Mouse (Mus musculus) kidney, adult 11 months (tissue): Measurements from ENCODE around the gene Hist2h3b.
"Not testable (repeated sequence)": the region's sequence is repeated elsewhere in the genome, so short reads cannot be mapped to it uniquely, and the experiment has no call there.

ENCODE experiments used
- DNase-seq: peaks from one replicate; pipeline ENCODE4 v3.0.0; 2022

Hist2h3b gene

GRCm38 (mm10) chr3:96268051-96268775 is at the start of gene Hist2h3b:
Gene Hist2h3b (plus strand): TSS chr3:96268654.
- DNase-seq: peak; percentile 80

GRCm38 (mm10) chr3:96219191-96219641 is 49.2 kb upstream of the Hist2h3b start:
- peak; percentile 37 for DNase-seq

GRCm38 (mm10) chr3:96219661-96220130 is 48.8 kb upstream of the Hist2h3b start, which contains the start of the genes Bola1 and Hist2h2ab:
Gene Bola1 (minus strand): TSS chr3:96219709.
Gene Hist2h2ab (plus strand): TSS chr3:96219865.
- DNase-seq: peak; percentile 83

- DNase-seq: not testable (repeated sequence)
Measured at GRCm38 (mm10) chr3:96220131-96220764, 48.2 kb upstream of the Hist2h3b start.

- peak; percentile 93 for DNase-seq
Measured at GRCm38 (mm10) chr3:96220765-96221639, 47.5 kb upstream of the Hist2h3b start, which contains the start of the genes Hist2h2ac and Hist2h2be. Gene Hist2h2ac (minus strand): TSS chr3:96220880. Gene Hist2h2be (plus strand): TSS chr3:96221119.

GRCm38 (mm10) chr3:96221640-96222038 is 46.8 kb upstream of the Hist2h3b start:
- DNase-seq: no peak

GRCm38 (mm10) chr3:96222774-96223173 is 45.7 kb upstream of the Hist2h3b start:
- DNase-seq: no peak

GRCm38 (mm10) chr3:96225421-96225820 is 43.0 kb upstream of the Hist2h3b start:
- DNase-seq: no peak

GRCm38 (mm10) chr3:96226695-96227648 is 41.5 kb upstream of the Hist2h3b start:
- DNase-seq: no peak

- no peak for DNase-seq
Measured at GRCm38 (mm10) chr3:96228828-96229227, 39.6 kb upstream of the Hist2h3b start.

- DNase-seq: no peak
Measured at GRCm38 (mm10) chr3:96230404-96230803, 38.0 kb upstream of the Hist2h3b start.

- DNase-seq: no peak
Measured at GRCm38 (mm10) chr3:96230910-96231757, 37.3 kb upstream of the Hist2h3b start.

GRCm38 (mm10) chr3:96231758-96232120 is 36.7 kb upstream of the Hist2h3b start:
- no peak for DNase-seq

- no peak for DNase-seq
Measured at GRCm38 (mm10) chr3:96234914-96235313, 33.5 kb upstream of the Hist2h3b start.

- no peak for DNase-seq
Measured at GRCm38 (mm10) chr3:96235836-96236235, 32.6 kb upstream of the Hist2h3b start.

GRCm38 (mm10) chr3:96236834-96237334 is 31.6 kb upstream of the Hist2h3b start:
- DNase-seq: no peak

GRCm38 (mm10) chr3:96237335-96237903 is 31.0 kb upstream of the Hist2h3b start:
- DNase-seq: no peak

GRCm38 (mm10) chr3:96237904-96238511 is 30.4 kb upstream of the Hist2h3b start:
- no peak for DNase-seq

- peak; percentile 71 for DNase-seq
Measured at GRCm38 (mm10) chr3:96238954-96239793, 29.3 kb upstream of the Hist2h3b start, which contains the start of gene Hist2h3c2. Gene Hist2h3c2 (minus strand): TSS chr3:96239127.
